Mouse (Mus musculus) neural tube, embryonic 14.5 days (tissue): ENCODE data around the gene Dnase1l3. TPM values are rescaled to one million over a fixed set of nuclear protein-coding genes. Genes with fewer than 3 reads are reported as not detected.

Source experiments
- ATAC-seq: fragments of 200-750 bp; cut with Nextera tagmentation; 2 replicates; pipeline ENCODE4 v1.8.0; 2017; ENCODE audit warnings: low read depth, mild to moderate bottlenecking, moderate TSS enrichment, moderate library complexity
- H3K27ac ChIP-seq: fragments of 300-500 bp; sonication (generic); 2 replicates; pipeline ENCODE4 v1.5.1; 2014; ENCODE audit warnings: low read depth, mild to moderate bottlenecking, control low read depth, low read length, moderate library complexity, mixed read lengths
- H3K27me3 ChIP-seq: fragments of 300-500 bp; sonication (generic); 2 replicates; pipeline ENCODE4 v1.6.1; 2014; ENCODE audit warnings: low read length; ENCODE audit not compliant: control insufficient read depth, insufficient read depth
- H3K36me3 ChIP-seq: fragments of 300-500 bp; sonication (generic); 2 replicates; pipeline ENCODE4 v1.6.1; 2014; ENCODE audit warnings: low read length, mixed read lengths; ENCODE audit not compliant: control insufficient read depth, insufficient read depth
- H3K4me1 ChIP-seq: fragments of 300-500 bp; sonication (generic); 2 replicates; pipeline ENCODE4 v1.6.1; 2014; ENCODE audit warnings: low read length; ENCODE audit not compliant: control insufficient read depth, insufficient read depth
- H3K4me2 ChIP-seq: fragments of 300-500 bp; sonication (generic); 2 replicates; pipeline ENCODE4 v1.6.1; 2014; ENCODE audit warnings: mild to moderate bottlenecking, low read depth, low read length, control low read depth
- H3K4me3 ChIP-seq: fragments of 300-500 bp; sonication (generic); 2 replicates; pipeline ENCODE4 v1.5.1; 2014; ENCODE audit warnings: low read depth, low read length, control low read depth, mixed read lengths
- H3K9ac ChIP-seq: fragments of 300-500 bp; sonication (generic); replicated peaks from 2 replicates; pipeline ENCODE4 v1.6.1; 2014; ENCODE audit warnings: low read depth, mild to moderate bottlenecking, control low read depth, low read length, mixed read lengths
- H3K9me3 ChIP-seq: fragments of 300-500 bp; sonication (generic); 2 replicates; pipeline ENCODE4 v1.6.1; 2016; ENCODE audit warnings: low read length; ENCODE audit not compliant: control insufficient read depth
- WGBS: fragments of 180-500 bp; shearing (Covaris S2); extraction: QIAGEN DNeasy Blood & Tissue Kit; methylation state at CpG from one replicate; pipeline ENCODE4 v1.1.7; 2014; 5-methylcytosine and 5-hydroxymethylcytosine counted together
- polyA plus RNA-seq: library from polyadenylated mRNA; unstranded; fragments of >200 nt; fragmentation: Nextera tagmentation; extraction: Ambion mirVana; gene quantifications from 2 replicates; pipeline ENCODE4 v1.2.1, GENCODE M21; 2014

Gene Dnase1l3
- polyA plus RNA-seq, 1 experiment from 2014 or later, result 0.11 TPM

DNA sequence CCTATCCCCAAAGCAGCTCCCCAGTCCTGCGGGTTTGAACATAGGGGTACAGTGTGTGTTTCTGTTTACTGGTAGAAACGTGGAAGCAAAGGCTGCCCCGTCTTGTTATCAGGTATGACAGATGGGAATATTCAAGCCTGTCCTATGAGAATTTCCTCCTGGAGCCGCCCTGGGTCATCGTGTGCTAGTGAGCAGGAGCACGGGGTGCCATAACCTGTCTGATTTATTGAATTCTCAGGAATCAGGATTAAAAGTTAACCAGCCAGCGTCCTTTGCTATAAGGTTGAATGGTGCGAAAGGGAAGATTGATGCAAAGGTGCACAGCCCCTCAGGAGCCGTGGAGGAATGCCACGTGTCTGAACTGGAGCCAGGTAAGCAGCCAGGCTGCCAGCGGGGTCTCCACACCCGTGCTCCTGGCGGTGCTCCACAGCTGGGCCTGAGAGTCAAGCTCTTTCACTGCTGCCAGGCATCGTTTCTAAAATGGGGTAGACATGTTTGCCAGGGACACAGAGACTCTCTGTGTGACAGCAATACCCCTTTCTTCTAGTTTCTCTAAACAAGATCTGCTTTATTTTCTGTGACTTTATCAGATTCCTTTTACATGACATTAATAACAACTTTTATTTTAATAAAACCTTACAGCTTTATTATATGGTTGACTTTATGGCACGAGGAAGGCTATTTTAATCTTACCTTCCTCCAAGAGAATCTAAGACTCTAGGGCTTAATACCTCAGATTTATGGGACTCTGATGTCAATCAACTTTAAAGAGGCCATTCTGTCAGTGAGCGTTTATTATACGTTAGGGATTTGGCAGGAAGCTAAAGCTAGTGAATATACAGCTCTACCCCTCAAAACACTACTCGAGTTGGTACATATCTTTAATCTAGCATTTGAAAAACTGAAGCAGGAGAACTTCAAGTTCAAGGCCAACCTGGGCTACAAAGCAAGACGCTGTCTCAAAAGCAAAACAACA lies 55.3 kb downstream of the Dnase1l3 start:
- no peak for ATAC-seq
- H3K27me3 ChIP-seq, result no peaks in the 10 kb centered on the region
- H3K27ac ChIP-seq, result no peak overlapping the region
- no peak overlapping the region for H3K9ac ChIP-seq
- H3K4me2 ChIP-seq, result no peak overlapping the region
- H3K4me1 ChIP-seq, result 0 out of 2 replicates have a peak, but pooled peaks cover 6% of the 10 kb centered on the region
- no peak overlapping the region for H3K4me3 ChIP-seq
- H3K9me3 ChIP-seq, result no peaks in the 10 kb centered on the region
- H3K36me3 ChIP-seq, result peaks cover 18% of the 10 kb centered on the region; the same call in 1 of the 2 replicates
- WGBS, result 76% methylated on average over 19 of the region's 19 CpGs

- 0 out of 2 replicates have a peak, but pooled peaks cover 6% of the 10 kb centered on the region for H3K4me1 ChIP-seq
- no peak overlapping the region for H3K27ac ChIP-seq
- WGBS, result 16% methylated on average over 17 of the region's 17 CpGs
- ATAC-seq, result peak; percentile 68
- no peaks in the 10 kb centered on the region for H3K27me3 ChIP-seq
- H3K36me3 ChIP-seq, result peaks cover 9% of the 10 kb centered on the region; the same call in 1 of the 2 replicates
- H3K4me3 ChIP-seq, result no peak overlapping the region
- H3K9ac ChIP-seq, result no peak overlapping the region
- no peak overlapping the region for H3K4me2 ChIP-seq
- no peaks in the 10 kb centered on the region for H3K9me3 ChIP-seq
Measured at GRCm38 (mm10) chr14:7937052-7937630, 57.2 kb downstream of the Dnase1l3 start.

GRCm38 (mm10) chr14:7934166-7934565 lies 60.2 kb downstream of the Dnase1l3 start:
- Histone ChIP-seq H3K4me3 (no peak overlapping the region), H3K27ac (no peak overlapping the region), H3K4me2 (no peak overlapping the region), H3K4me1 (0 out of 2 replicates have a peak, but pooled peaks cover 6% of the 10 kb centered on the region), H3K36me3 (peaks cover 30% of the 10 kb centered on the region), H3K9ac (no peak overlapping the region), H3K27me3 (no peaks in the 10 kb centered on the region), H3K9me3 (no peaks in the 10 kb centered on the region)
- no peak for ATAC-seq
- 90% methylated on average over 7 of the region's 7 CpGs for WGBS

- no peaks in the 10 kb centered on the region for H3K9me3 ChIP-seq
- H3K27ac ChIP-seq, result no peak overlapping the region
- H3K4me1 ChIP-seq, result 0 out of 2 replicates have a peak, but pooled peaks cover 5% of the 10 kb centered on the region
- peaks cover 43% of the 10 kb centered on the region for H3K36me3 ChIP-seq
- H3K9ac ChIP-seq, result no peak overlapping the region
- H3K27me3 ChIP-seq, result no peaks in the 10 kb centered on the region
- H3K4me2 ChIP-seq, result no peak overlapping the region
- H3K4me3 ChIP-seq, result no peak overlapping the region
- 96% methylated on average over 4 of the region's 4 CpGs for WGBS
- ATAC-seq, result no peak
Measured at GRCm38 (mm10) chr14:7932151-7932550, 62.2 kb downstream of the Dnase1l3 start.

GRCm38 (mm10) chr14:7929029-7929428 lies 65.3 kb downstream of the Dnase1l3 start:
- Histone ChIP-seq H3K27me3 (no peaks in the 10 kb centered on the region), H3K9me3 (no peaks in the 10 kb centered on the region), H3K36me3 (peaks cover 46% of the 10 kb centered on the region), H3K4me1 (no peaks in the 10 kb centered on the region), H3K4me3 (no peak overlapping the region), H3K27ac (no peak overlapping the region), H3K4me2 (no peak overlapping the region), H3K9ac (no peak overlapping the region)
- ATAC-seq, result no peak
- 91% methylated on average over 7 of the region's 7 CpGs for WGBS

DNA sequence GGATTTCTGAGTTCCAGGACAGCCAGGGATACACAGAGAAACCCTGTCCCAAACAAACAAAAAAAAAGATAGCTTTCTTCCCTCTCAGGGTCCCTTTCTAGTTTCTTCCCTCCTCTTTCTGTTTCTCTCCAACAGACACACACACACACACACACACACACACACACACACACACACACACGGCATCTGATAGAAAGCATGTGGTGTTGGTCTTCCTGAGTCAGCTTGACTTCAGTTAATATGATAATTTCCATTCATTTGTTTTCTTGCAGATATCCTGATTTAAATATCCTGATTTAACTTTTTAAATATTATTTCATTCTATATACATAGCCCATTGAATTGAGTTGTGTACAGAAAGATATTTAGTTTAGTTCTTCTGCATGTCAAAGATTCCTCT lies 66.0 kb downstream of the Dnase1l3 start:
- WGBS, result 95% methylated on average over 1 of the region's 1 CpGs
- H3K4me2 ChIP-seq, result no peak overlapping the region
- H3K4me1 ChIP-seq, result no peaks in the 10 kb centered on the region
- H3K36me3 ChIP-seq, result peaks cover 50% of the 10 kb centered on the region
- no peak overlapping the region for H3K9ac ChIP-seq
- no peak overlapping the region for H3K4me3 ChIP-seq
- ATAC-seq, result no peak
- no peaks in the 10 kb centered on the region for H3K27me3 ChIP-seq
- no peak overlapping the region for H3K27ac ChIP-seq
- H3K9me3 ChIP-seq, result no peaks in the 10 kb centered on the region

- Histone ChIP-seq H3K4me1 (no peaks in the 10 kb centered on the region), H3K36me3 (peaks cover 45% of the 10 kb centered on the region)
Measured at GRCm38 (mm10) chr14:7923635-7924034, 70.7 kb downstream of the Dnase1l3 start.

DNA sequence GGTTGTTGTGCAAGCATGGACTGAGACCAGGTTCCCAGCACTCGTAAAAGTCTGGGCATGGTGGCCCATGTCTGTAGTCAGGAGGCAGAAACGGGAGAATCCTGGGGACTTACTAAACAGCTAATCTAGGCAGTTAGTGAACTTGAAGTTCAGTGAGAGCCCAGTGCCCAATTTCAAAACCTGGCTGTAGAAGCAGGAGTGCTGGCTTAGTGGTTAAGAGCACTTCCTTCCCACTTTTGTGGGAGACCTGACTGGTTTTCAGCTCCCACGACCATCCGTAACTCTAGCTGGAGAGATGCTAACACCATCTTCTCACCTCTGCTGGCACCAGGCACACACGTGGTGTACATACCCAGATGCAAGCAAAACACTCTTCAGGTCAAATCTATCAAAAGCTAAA lies 72.9 kb downstream of the Dnase1l3 start:
- Histone ChIP-seq H3K27me3 (no peaks in the 10 kb centered on the region), H3K4me1 (no peaks in the 10 kb centered on the region), H3K4me2 (no peak overlapping the region), H3K36me3 (peaks cover 52% of the 10 kb centered on the region), H3K9ac (no peak overlapping the region), H3K4me3 (no peak overlapping the region), H3K27ac (no peak overlapping the region), H3K9me3 (no peaks in the 10 kb centered on the region)
- no peak for ATAC-seq
- WGBS, result 92% methylated on average over 5 of the region's 5 CpGs

More at GRCm38 (mm10) chr14:7923635-7924034, 70.7 kb downstream of the Dnase1l3 start:
- H3K9me3 ChIP-seq, result no peaks in the 10 kb centered on the region
- H3K9ac ChIP-seq, result no peak overlapping the region
- H3K4me2 ChIP-seq, result no peak overlapping the region
- ATAC-seq, result no peak
- H3K27me3 ChIP-seq, result no peaks in the 10 kb centered on the region
- no peak overlapping the region for H3K27ac ChIP-seq
- H3K4me3 ChIP-seq, result no peak overlapping the region

DNA sequence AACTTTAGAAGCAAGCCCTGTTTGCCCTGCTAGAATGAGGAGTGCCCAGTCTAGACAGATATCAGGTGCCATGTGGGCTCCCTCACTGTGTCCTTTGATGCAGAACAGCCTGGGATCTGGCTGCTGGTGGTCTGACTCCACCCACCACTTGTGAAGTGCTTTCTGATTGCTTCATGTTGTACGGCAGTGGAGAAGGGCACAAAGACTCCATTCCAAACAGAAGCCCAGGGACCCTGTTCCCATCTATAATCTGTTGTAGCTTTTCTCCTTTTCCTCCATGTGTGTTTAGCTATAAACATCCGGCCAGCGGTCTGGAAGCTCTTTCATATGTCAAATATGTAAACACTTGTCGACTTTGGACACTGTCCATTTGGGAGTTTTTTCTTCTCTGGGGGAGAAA lies 74.5 kb downstream of the Dnase1l3 start:
- ATAC-seq, result no peak
- WGBS, result 76% methylated on average over 4 of the region's 4 CpGs
- no peaks in the 10 kb centered on the region for H3K9me3 ChIP-seq
- H3K4me2 ChIP-seq, result no peak overlapping the region
- H3K9ac ChIP-seq, result no peak overlapping the region
- no peak overlapping the region for H3K27ac ChIP-seq
- H3K36me3 ChIP-seq, result peaks cover 52% of the 10 kb centered on the region
- H3K4me1 ChIP-seq, result no peaks in the 10 kb centered on the region
- H3K27me3 ChIP-seq, result no peaks in the 10 kb centered on the region
- no peak overlapping the region for H3K4me3 ChIP-seq
